Mouse (Mus musculus) hindbrain, postnatal 0 days (tissue): Measurements from ENCODE around the gene Cdca4. TPM values are rescaled to one million over a fixed set of nuclear protein-coding genes. Genes with fewer than 3 reads are reported as not detected.
A peak's percentile ranks its signal among the peaks of the same experiment; 100 is the strongest.

Experiments used
- ATAC-seq: fragments of 200-750 bp; cut with Nextera tagmentation; 2 replicates; pipeline ENCODE4 v1.8.0; 2017; ENCODE audit warnings: mild to moderate bottlenecking, moderate TSS enrichment, moderate library complexity
- DNase-seq: peaks from one replicate; pipeline ENCODE4 v3.0.0-alpha.2; 2015; ENCODE audit warnings: low spot score
- H3K27ac ChIP-seq: fragments of 300-500 bp; sonication (generic); 2 replicates; pipeline ENCODE4 v1.5.1; 2014; ENCODE audit warnings: mild to moderate bottlenecking
- H3K27me3 ChIP-seq: fragments of 300-500 bp; sonication (generic); 2 replicates; pipeline ENCODE4 v1.6.1; 2014; ENCODE audit warnings: low read length, mixed read lengths; ENCODE audit not compliant: insufficient read depth
- H3K36me3 ChIP-seq: fragments of 300-500 bp; sonication (generic); 2 replicates; pipeline ENCODE4 v1.6.1; 2014; ENCODE audit warnings: low read length, mixed read lengths; ENCODE audit not compliant: insufficient read depth
- H3K4me1 ChIP-seq: fragments of 300-500 bp; sonication (generic); 2 replicates; pipeline ENCODE4 v1.6.1; 2014; ENCODE audit warnings: antibody characterized with exemption, low read length, mixed read lengths; ENCODE audit not compliant: insufficient read depth
- H3K4me2 ChIP-seq: fragments of 300-500 bp; sonication (generic); 2 replicates; pipeline ENCODE4 v1.6.1; 2014; ENCODE audit warnings: low read depth, mild to moderate bottlenecking, low read length, moderate library complexity, mixed read lengths
- H3K4me3 ChIP-seq: fragments of 300-500 bp; sonication (generic); 2 replicates; pipeline ENCODE4 v1.5.1; 2014; ENCODE audit warnings: low read length
- H3K9ac ChIP-seq: fragments of 300-500 bp; sonication (generic); replicated peaks from 2 replicates; pipeline ENCODE4 v1.6.1; 2014; ENCODE audit warnings: mild to moderate bottlenecking, low read length, moderate library complexity, mixed read lengths
- H3K9me3 ChIP-seq: fragments of 300-500 bp; sonication (generic); 2 replicates; pipeline ENCODE4 v1.6.1; 2016; ENCODE audit warnings: low read length, mixed read lengths
- CTCF ChIP-seq: IDR thresholded peaks from 2 replicates; pipeline ENCODE4 v1.5.1; 2016; ENCODE audit warnings: antibody characterized with exemption, control low read depth, low read depth
- WGBS: fragments of 180-500 bp; shearing (Covaris S2); extraction: QIAGEN DNeasy Blood & Tissue Kit; methylation state at CpG from one replicate; pipeline ENCODE4 v1.1.7; 2014; 5-methylcytosine and 5-hydroxymethylcytosine counted together
- polyA plus RNA-seq: library from polyadenylated mRNA; unstranded; fragments of >200 nt; fragmentation: Nextera tagmentation; extraction: Ambion mirVana; gene quantifications from 2 replicates; pipeline ENCODE4 v1.2.1, GENCODE M21; 2015
- total RNA-seq: library from RNA; depleted of rRNA; stranded (reverse); fragments of >200 nt; gene quantifications from 2 replicates; pipeline ENCODE4 v1.2.3, GENCODE M21; 2014

Cdca4 gene
- total and polyA plus RNA-seq, 2 experiments from 2014 or later = 25.2 to 27.9 TPM

GRCm38 (mm10) chr12:112809641-112810040, 19.6 kb downstream of the Cdca4 start:
- peak overlapping the region; percentile 98 for H3K4me2 ChIP-seq
- WGBS = 24% methylated on average over 8 of the region's 8 CpGs
- peak overlapping the region; percentile 83; the same call in 1 of the 2 replicates for H3K27ac ChIP-seq
- H3K4me3 ChIP-seq = peak overlapping the region; percentile 68
- 0 out of 2 replicates have a peak, but pooled peaks cover 10% of the 10 kb centered on the region for H3K4me1 ChIP-seq
- peaks cover 8% of the 10 kb centered on the region; the same call in 1 of the 2 replicates for H3K36me3 ChIP-seq
- TF ChIP-seq CTCF = no peak
- no peaks in the 10 kb centered on the region for H3K9me3 ChIP-seq
- peak overlapping the region; percentile 70 for H3K9ac ChIP-seq
- no peaks in the 10 kb centered on the region for H3K27me3 ChIP-seq
- DNase-seq (no peak), ATAC-seq (no peak)

DNA sequence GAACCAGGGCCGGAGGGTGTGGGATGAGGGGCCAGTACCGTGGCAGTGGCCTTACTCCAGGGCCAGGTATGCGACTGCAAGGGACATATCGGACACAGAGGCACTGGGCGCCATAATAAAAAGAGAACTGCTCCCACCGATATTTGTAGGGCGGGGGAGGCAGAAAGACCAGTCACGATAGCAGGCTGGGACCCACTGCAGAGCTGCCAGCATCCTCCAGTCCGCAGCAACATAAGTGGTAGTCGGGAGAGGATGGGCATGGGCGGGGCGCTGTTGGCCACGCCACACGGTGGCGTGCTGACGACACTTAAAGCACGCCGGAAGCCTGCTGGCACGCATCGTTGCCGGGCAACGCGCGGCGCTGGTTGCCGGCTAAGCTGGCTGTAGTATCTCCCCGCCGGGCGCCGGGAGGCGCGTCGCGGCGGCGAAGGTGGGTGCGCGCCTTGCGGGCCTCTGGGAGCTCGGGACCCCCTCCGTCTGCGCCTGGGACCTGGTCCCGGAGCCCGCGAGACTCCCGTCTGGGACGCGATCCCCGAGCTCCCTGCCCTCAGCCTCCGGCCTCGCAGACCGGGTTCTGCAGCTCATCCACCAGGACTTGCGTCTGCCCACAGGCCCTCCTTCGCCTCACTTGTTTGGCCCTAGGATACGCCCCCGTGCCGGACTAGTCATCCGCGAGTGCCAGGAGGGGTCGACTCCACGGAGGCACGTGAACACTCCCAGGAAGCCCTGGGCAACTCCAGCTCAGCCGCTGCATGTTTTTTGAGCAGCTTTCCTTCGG, 20.4 kb downstream of the Cdca4 start, which contains the start of gene Clba1:
Gene Clba1, plus strand, starts transcription at position 351 of the 778 bp plus-strand sequence.
- under 1% methylated on average over 63 of the region's 64 CpGs for WGBS
- 0 out of 2 replicates have a peak, but pooled peaks cover 10% of the 10 kb centered on the region for H3K4me1 ChIP-seq
- ATAC-seq (peak; percentile 94), DNase-seq (peak; percentile 98)
- no peaks in the 10 kb centered on the region for H3K9me3 ChIP-seq
- peak within 1 kb of the TSS; percentile 68 for H3K4me3 ChIP-seq
- H3K4me2 ChIP-seq = peak within 1 kb of the TSS; percentile 98
- peaks cover under 1% of the 10 kb centered on the region; the same call in 1 of the 2 replicates for H3K36me3 ChIP-seq
- peak within 1 kb of the TSS; percentile 83 for H3K27ac ChIP-seq
- H3K27me3 ChIP-seq = no peaks in the 10 kb centered on the region
- peak; percentile 68 for TF ChIP-seq CTCF
- H3K9ac ChIP-seq = peak within 1 kb of the TSS; percentile 70

GRCm38 (mm10) chr12:112808212-112808586, 21.0 kb downstream of the Cdca4 start:
- DNase-seq = no peak
- no peak for TF ChIP-seq CTCF

DNA sequence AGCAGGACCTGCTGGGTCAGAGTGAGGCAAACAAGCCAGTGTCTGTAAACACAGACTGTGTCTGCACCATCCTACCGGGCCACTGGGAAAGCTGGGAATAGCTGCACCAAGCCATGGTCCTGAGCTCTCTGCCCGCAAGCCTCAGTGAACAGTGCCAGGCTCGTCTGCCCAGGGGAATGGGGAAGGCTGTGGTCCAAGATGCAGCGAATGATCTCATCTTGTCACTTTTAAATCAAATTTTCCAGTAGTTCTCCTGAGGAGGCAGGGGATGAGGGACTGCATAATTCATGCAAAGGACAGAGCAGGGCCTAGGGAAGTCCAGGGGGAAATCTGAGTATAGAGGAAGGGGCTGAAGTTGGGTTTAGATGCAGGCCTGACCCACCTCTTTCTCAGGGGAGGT, 21.4 kb downstream of the Cdca4 start:
- peak overlapping the region; percentile 83; the same call in 1 of the 2 replicates for H3K27ac ChIP-seq
- no peaks in the 10 kb centered on the region for H3K36me3 ChIP-seq
- no peak for ATAC-seq
- peak overlapping the region; percentile 98; the same call in 1 of the 2 replicates for H3K4me2 ChIP-seq
- 0 out of 2 replicates have a peak, but pooled peaks cover 10% of the 10 kb centered on the region for H3K4me1 ChIP-seq
- DNase-seq = no peak
- no peaks in the 10 kb centered on the region for H3K27me3 ChIP-seq
- WGBS = 66% methylated on average over 4 of the region's 4 CpGs
- H3K4me3 ChIP-seq = no peak overlapping the region
- no peak for TF ChIP-seq CTCF
- no peak overlapping the region for H3K9ac ChIP-seq
- H3K9me3 ChIP-seq = no peaks in the 10 kb centered on the region

More at GRCm38 (mm10) chr12:112808212-112808586, 21.0 kb downstream of the Cdca4 start:
- no peaks in the 10 kb centered on the region for H3K9me3 ChIP-seq
- WGBS = 53% methylated on average over 5 of the region's 5 CpGs
- H3K4me1 ChIP-seq = 0 out of 2 replicates have a peak, but pooled peaks cover 10% of the 10 kb centered on the region
- ATAC-seq = peak; percentile 11; the same call in 1 of the 2 replicates
- H3K4me3 ChIP-seq = peak overlapping the region; percentile 68
- H3K27ac ChIP-seq = peak overlapping the region; percentile 83
- no peaks in the 10 kb centered on the region for H3K27me3 ChIP-seq
- peak overlapping the region; percentile 98 for H3K4me2 ChIP-seq
- no peaks in the 10 kb centered on the region for H3K36me3 ChIP-seq
- peak overlapping the region; percentile 70 for H3K9ac ChIP-seq

- Histone ChIP-seq H3K4me1 (peaks cover 14% of the 10 kb centered on the region; the same call in 1 of the 2 replicates), H3K36me3 (no peaks in the 10 kb centered on the region), H3K27me3 (0 out of 2 replicates have a peak, but pooled peaks cover 4% of the 10 kb centered on the region), H3K9ac (no peak overlapping the region), H3K4me2 (no peak overlapping the region), H3K4me3 (no peak overlapping the region), H3K27ac (no peak overlapping the region), H3K9me3 (no peaks in the 10 kb centered on the region)
- DNase-seq (no peak), ATAC-seq (no peak)
- 85% methylated on average over 6 of the region's 6 CpGs for WGBS
- no peak for TF ChIP-seq CTCF
These were observed 23.2 kb downstream of the Cdca4 start for GRCm38 (mm10) chr12:112806044-112806443.

- Histone ChIP-seq H3K27ac (no peak overlapping the region), H3K36me3 (no peaks in the 10 kb centered on the region), H3K4me3 (no peak overlapping the region), H3K4me2 (no peak overlapping the region), H3K9ac (no peak overlapping the region), H3K9me3 (no peaks in the 10 kb centered on the region), H3K27me3 (0 out of 2 replicates have a peak, but pooled peaks cover 4% of the 10 kb centered on the region), H3K4me1 (peaks cover 4% of the 10 kb centered on the region; the same call in 1 of the 2 replicates)
- ATAC-seq = no peak
- TF ChIP-seq CTCF = no peak
- WGBS = 38% methylated on average over 13 of the region's 13 CpGs
- peak; percentile 49 for DNase-seq
These were observed 25.2 kb downstream of the Cdca4 start for GRCm38 (mm10) chr12:112804046-112804445.
